Mouse (Mus musculus) natural killer cell, adult 2 months (primary cell): ENCODE measurements around the gene Cyth1.

Experiments used
- DNase-seq, 2 experiments: peaks; one replicate each; pipeline ENCODE4 v3.0.0; 2022; ENCODE audit warnings: low spot score in 2 of 2

The Cyth1 gene

DNA sequence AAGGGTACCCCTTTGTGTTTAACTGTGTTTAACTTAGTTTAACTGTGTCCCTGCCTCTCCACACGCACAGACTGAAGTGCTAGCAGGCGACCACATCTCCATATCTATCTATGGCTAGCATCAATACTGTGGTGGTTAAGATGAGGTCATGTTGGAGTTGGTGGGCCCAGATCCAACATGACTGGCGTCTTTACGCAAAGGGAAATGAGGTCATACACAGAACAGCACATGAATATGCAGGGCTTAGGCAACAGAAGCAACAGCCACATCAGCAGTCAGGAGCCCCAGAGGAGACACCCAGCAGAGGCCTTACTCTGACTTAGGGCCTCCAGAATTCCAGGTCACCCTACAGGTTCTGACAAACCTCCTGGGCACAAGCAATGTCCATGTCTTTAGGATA is 95.4 kb downstream of the Cyth1 start:
- peak in 1 of 2 experiments; percentile 57 for DNase-seq

DNA sequence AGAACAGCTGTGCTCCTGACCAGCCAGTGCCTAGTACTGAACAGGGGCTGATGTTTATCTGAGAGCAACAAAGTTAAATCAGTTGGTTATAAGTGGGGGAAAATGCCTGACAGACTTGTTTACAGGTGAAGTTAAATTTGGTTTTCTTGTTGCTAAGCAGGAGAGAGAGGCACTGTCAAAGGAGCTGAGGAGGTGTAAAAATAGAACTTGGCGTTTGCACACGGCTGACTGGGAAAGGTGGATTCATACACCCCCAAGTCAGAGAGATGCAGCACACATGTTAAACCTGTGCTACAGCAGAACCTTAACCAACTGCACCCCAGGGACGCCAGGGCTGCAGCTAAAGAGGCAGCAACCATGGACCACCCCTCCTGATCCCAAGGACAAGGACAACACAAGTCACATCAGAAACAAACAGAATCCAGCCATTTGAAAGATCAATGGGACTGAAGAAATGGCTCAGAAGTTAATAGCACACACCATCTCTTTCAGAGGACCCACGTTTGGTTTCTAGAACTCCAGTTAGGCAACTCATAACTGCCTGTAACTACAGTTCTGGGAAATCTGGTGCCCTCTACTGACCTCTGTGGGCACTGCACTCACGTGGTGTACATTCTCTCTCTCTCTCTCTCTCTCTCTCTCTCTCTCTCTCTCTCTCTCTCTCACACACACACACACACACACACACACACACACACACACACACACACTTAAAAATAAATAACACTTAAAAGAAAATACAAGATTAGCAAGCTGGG is 96.8 kb downstream of the Cyth1 start:
- DNase-seq, result peak in 1 of 2 experiments; percentile 55

DNA sequence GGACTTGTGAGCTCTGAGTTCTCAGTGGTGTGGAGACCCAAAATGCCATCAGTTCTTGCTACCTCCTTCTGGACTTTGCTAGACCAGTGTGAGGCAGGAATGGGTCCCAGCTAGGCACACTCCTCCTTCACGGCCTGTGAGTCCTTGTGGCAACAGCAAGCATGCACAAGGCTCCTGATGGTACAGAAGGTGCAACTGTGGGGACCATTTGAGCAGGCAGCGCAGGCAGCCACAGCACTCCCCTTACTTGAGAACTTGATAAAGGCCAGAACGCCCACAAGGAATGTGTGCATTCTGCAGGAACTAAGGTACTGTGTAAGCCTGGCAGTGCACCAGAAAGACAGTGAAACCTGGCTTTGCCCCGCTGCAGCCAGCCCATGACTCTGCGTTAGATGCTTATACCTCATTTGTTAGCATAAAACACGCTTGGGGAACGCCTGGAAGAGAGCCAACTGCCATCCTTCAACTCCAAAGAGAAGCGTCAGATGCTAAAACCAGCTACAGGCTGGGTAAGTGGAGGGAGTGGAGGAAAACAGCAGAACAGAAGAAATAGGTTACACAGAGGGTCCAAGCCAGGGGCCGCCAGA is 98.2 kb downstream of the Cyth1 start:
- DNase-seq, result no peak

DNA sequence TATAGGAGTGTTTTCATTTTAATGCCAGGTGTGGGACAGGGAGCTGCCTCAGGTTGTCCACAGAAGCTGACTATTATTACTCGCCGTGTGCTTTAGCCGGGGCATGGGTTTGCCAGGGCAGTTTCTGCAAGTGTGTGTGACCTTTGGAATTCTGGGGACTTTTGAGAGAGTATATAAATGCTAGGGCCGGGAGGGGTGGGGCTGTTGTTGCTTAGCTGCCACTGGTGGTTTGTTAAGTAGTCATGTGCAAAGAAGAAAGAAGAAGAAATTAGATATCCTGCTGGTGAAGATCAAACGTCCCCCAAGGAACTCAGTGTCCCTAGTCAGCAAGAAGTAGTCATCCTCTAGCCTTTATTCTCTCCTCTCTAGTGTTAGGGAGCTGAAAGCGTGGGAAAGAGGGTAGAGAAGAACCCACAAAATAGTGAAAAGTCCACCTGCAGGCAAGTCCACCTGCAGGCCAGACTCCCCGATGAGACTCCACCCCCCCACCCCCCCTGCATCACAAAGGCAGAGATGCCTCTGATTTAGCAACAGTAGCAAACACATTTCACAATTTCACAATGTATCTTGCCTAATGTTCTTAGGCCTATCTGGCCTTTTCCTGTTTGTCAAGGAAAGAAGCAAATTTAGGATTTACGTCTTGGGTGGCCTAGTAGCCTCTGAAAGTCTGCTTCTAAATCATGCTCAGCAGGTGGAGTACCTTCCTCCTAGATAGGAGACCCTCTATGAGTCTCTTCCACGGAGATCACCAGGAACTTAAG is 100.3 kb downstream of the Cyth1 start:
- DNase-seq, result peak in 1 of 2 experiments; percentile 34

DNA sequence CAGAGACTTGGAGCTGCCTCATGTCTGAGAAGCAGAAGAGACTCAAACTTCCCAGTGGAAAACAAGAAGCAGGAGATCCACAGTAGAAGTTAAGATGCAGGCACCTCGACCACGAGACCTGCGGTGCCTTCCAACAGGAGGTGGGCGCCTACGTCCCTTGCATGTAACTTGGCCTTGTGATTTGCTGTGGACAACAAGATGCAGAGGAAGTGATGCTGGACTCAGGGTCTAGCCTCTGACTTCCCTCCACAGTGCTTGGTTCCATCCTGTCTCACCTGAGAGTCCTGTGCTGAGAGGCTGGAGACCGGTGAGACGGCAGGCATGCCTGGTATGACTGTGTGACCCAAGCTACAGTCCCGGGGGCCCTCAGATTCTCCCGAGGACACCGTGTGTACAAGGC is 101.9 kb downstream of the Cyth1 start:
- DNase-seq, result peak in 1 of 2 experiments; percentile 67

DNA sequence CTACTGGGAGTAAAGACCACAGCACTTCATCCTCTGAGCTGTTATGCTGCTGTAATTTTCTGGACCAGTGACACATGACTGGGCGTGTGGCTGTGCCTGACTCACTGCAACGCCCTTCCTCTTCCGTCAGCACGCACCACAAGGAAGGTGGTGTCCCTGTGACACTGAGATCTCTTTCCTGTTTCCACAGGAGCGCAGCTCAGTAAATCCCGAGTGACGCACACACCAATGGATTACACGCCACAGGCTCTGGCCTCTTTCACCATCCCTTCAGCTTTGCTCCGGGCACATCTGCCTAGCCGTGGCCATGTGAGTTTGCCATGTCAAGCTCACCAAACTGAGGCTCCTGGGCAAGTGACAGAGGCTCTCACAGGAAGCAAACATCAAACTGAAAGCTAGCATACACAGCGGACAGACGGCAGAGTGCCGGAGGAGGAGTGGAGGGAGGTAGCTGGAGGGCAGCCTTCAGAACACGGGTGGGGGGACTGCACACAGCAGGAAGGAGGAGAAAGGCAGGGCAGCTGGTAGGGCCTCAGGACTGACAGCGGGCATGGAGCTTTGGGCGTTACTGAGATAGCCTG is 102.5 kb downstream of the Cyth1 start:
- peak; percentile 95 to 96 for DNase-seq

DNA sequence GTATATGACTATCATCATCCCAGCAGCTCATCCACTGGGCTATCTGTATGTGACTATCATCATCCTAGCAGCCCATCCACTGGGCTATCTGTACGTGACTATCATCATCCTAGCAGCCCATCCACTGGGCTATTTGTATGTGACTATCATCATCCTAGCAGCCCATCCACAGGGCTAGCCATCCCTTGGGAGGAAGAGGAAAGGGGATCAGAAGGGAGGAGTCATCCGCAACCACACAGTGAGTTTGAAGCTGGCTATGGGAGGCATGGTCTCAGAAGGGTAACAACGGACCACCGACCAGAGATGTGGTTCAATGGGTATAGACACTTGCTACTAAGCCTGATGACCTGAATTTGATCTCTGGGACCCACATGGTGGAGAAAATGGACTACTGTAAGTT is 103.3 kb downstream of the Cyth1 start:
- no peak for DNase-seq

DNA sequence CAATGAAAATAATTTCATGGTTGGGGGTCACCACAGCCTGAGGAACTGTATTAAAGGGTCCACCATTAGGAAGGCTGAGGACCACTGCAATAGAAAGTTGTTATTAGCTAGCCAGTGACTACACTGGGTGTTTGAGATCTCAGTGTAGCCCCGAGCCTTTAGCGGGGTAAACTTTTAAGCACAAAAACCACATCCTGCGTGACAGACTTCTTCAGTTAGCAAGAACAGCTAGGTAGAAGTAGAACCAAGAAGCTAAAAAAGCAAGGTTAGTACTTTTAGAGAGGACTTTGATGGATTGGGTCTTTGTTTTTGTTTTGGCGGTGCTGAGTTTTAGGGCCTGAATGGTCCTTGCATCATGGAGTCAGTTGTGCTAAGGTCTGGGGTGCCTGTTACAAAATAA is 104.7 kb downstream of the Cyth1 start:
- DNase-seq, result peak; percentile 57 to 66

DNA sequence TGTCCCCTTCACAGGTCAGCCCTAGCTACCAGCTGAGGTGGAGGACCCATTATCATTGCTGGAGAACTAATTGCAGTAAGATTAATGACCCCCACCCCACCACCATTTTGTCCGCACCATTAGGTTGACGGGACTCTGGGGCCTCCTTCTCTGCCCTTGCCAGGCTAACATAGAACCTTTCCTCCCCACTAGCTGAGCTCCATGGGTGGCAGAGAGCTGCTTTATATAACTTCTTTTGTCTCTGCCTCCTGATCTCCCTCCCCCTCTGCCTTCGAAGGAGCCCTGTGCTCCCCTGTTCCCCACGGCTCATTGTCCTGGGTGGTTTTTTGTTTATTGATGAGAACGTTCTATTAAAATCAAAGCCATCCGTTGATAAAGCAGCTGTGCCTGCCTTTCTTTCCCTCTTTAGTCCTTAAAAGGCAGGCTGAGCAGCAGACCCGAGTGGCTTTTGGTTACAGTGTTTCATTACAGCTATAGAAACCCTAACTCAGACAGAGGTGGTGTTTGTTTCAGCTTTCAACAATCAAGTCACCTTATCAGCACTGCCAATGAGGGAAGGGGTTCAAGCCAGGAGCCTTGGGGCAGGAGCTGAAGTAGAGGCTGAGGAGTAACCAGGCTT is 105.7 kb downstream of the Cyth1 start:
- peak in 1 of 2 experiments; percentile 1 for DNase-seq

DNA sequence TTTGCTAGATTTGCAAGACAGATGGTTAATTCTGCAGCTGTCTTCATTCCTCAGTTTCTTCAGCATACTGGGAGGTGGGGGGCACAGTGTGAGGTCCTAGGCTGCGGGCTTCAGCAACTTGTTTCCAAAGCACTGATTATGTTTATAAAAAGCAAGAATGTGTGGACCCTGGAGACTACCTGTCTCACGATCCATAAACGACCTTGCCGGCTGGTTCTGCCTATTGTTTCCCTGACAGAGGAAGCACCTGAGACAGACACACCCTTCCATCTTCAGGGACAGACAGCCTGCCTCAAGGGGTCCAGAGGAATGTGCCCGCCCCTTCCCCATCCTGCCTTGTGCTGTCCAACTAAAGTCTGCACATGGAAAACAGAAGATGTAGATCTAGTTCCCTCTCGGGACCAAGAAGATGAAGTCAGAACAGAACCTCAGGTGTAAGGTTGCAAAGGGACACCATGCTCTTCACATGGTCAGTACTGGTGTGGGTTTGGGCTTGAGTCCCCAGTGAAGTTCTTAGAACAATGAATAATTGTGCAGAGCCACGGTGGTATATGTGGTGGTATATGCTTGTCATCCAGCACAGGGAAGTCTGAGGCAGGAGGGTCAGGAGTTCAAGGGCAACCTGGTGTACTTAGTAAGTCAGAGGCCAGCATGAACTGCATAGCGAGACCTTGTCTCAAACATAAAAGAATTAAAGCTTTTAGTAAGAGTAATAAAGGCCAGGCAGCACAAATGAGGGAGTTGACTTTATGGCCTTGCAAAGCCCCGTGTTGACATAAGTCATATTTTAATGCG is 107.4 kb downstream of the Cyth1 start:
- no peak for DNase-seq

DNA sequence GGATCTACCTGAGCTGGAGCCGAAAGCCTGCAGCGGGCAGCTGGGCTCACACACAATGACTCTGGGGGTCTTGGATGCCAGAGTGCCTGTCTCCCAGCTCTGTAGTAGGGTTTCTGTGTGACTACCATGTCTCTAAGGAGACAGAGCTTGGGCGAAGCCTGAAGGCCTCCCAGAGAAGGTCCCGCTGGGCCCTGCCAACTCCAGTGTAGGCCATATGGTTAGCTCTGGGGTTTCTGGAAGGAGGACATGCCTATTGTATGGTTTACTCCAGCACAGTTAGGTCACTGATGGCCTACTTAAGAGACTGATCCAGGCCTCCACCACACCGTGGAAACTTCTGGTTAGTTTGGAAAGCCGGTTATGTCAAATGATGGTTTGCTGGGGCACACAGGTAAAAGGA is 110.0 kb downstream of the Cyth1 start:
- DNase-seq, result no peak

DNA sequence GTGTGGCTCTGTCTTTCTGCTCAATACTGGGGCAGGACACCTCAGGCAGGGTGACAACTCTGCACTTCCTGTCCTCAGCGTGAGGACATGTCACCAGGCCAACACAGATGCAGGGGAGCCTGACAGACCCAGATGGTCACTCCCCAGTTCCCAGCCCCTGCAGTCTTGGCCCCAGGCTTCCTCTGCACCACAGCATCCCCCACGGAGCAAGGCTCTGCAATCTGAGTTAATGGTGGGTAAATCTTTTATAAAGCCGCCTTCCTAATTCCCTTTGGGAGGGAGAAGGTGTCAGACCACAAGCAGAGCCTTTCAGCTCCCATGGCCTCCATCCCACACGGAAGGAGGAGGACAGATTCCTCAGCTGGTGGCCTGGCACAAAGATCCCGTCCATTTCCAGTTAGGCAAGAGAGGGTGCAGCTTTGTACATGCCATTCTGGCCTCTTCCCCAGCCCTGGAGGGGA is 112.2 kb downstream of the Cyth1 start:
- DNase-seq, result peak; percentile 53 to 76

DNA sequence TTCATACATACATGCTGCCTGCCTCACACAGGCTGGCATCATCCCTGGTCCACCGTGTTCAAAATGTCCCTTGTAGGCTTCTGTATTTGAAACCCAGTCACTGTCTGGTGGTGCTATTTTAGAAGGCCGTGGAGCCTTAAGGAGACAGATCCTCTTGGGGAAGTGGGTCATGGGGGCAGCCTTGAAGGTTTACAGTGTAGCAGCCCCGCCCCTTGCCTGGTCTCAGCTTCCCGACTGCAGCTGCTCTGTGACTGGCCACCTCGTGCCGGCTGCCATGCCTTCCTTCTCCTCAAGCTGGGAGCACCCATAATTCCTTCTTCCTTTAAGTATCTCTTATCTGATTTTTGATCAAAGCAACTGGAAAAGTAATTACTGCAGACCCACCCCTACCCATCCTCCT is 113.1 kb downstream of the Cyth1 start:
- DNase-seq, result peak in 1 of 2 experiments; percentile 32

DNA sequence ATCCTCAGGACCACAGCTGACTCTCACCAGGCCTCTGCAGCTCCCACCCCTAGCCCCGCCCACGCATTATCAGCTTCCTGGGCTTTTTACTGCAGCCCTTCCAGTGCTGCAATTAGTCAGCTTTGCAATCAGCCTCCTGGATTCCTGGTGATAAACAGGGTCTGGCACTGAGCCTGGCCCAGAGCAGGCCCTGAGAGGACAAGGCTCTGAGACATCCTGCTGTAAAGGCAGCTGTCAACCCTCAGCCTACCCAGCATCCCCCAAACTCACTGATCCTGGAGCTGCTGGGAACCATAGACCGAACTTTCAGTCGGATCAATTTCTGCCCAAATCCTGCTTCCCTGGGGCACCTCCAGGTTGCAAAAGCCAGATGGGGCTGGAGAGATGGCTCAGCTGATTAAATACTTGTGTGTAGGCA is 114.6 kb downstream of the Cyth1 start:
- no peak for DNase-seq

DNA sequence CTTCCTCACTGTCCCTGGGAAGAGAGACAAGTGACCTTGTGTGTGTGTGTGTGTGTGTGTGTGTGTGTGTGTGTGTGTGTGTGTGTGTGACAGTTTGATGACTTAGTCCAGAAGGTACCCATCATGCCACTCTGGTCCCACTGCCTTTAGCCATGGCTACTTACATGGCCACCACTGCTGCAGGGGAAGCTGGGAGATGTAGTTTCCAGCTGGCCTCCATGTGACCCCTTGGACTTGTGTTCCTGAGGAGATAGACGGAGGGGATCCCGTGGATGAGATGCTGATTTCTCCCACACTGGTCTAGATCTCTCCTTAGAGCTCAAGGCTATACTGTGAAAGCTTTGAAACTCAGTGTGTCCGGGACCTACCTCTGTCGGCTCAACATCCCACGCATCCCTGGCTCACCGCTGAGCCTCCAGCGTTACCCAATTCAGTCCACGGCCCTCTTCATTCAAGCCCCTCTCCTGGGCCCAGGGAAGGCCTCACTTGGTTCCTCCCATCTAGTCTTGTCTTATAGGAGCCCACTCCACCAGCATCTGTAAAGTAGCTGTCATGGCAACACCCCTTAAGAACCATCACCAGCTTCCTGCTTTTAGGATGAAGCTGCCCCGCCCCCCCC is 115.2 kb downstream of the Cyth1 start:
- DNase-seq, result no peak

DNA sequence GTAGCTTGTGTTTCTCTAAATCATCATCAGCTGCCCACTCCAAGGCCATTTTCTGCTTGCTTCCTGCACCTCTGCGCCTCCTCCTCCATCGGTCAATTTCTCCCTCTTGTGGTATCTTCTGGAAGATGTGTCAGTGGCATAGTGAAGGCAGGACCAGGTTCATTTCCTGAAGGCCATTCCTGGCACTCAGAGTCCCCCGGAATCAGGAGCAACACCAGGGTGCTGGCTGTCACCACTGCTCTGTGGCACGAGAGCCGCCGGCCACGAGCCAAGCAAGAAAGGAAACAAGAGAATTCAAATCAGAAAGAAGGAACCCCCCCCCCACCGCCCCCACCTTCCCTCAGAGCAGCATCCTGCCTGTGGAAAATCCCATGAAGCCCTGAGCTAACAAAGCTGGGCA is 116.3 kb downstream of the Cyth1 start:
- no peak for DNase-seq

DNA sequence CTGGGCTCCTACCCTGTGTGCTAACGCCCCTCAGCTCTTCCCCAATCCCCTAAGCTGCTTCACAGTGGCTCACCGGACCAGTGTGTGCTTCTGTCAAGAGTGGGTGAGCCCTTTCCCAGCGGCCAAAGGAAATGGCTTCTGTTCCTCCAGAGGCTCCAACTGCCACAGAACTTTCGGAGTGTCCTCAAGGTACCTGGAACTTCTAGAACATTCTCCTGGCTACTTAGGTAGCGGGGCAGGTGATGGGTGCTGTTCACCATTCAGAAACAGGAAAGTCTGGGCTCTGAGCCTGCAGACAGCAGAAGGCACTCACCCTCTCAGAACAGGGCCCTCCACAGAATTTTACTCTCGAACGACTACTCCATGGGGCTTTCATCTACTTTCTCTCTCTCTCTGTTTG is 117.9 kb downstream of the Cyth1 start, which contains the start of gene Dnah17:
Dnah17 (minus strand) TSS at position 101 of the 400 bp plus-strand sequence.
- no peak for DNase-seq

DNA sequence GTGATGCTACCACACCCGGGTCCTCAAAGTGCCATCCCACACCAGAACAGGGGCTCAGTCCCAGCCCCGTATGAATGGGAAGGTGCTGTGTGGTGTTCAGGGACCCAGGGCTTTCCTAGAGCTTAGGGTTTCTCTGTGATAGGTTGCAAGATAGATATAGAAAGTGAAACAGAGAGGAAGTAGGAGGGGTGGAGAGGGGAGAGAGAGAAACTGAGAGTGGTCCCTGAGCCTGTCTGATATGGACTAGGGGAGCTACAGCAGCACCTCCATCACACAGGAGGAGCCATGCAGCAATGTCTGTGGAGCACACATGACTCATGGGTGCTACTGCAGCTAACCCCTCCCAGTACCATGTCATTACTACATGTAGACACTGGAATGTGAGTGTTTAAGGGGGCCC is 118.6 kb downstream of the Cyth1 start:
- DNase-seq, result peak in 1 of 2 experiments; percentile 41

DNA sequence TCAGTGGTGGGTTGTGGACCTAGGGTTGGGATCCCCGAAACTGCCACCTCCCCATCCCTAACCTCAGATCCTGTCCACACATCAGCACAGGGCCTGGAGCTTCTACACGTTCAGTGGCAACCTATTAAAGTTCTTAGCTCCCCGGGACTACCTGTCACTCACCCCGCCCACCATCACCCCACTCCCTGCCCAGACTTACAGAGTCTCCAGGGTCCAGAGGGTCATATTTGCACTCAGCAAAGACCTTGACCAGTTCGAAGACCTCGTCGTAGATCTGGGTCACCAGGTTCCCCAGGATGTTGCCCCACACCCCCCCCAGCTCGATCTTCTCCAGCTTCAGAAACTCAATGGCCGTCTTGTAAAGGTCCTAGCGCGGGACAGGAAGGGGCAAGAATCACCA is 126.8 kb downstream of the Cyth1 start:
- no peak for DNase-seq

DNA sequence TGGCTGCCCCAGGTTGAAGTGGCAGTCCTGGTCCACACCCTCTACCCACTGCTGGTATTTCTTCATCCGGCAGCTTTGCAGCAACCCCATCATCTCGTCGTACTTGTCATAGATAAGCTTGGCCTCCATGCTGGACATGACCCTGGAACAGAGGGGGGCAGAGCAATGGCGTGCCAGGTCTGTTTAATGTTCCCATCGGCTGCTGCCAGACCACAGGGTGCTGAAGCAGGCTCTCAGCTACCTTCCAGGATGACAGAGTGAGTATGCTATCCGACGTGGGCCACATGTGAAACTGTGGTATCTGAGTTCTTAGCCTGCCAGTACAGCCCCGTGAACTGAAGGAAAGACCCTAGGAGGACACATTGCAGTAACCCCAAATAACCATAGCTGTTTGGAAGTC is 129.6 kb downstream of the Cyth1 start:
- no peak for DNase-seq
